Mouse (Mus musculus): ENCODE results near the gene Adgrb2.

The Adgrb2 gene

GRCm38 (mm10) chr4:130036573-130037401 is 52.1 kb downstream of the Adgrb2 start:
- DNase-seq = no peak

- DNase-seq = no peak
Measured at GRCm38 (mm10) chr4:130039351-130039750, 54.7 kb downstream of the Adgrb2 start.

GRCm38 (mm10) chr4:130041076-130041475 is 56.4 kb downstream of the Adgrb2 start:
- no peak for DNase-seq

GRCm38 (mm10) chr4:130044211-130044610 is 59.5 kb downstream of the Adgrb2 start:
- DNase-seq = peak; percentile 8

- peak; percentile 83 for DNase-seq
Measured at GRCm38 (mm10) chr4:130045609-130046008, 60.9 kb downstream of the Adgrb2 start.

- DNase-seq = no peak
Measured at GRCm38 (mm10) chr4:130047331-130048202, 62.9 kb downstream of the Adgrb2 start, which contains the start of gene Col16a1. Gene Col16a1, plus strand, starts transcription at chr4:130047840.

GRCm38 (mm10) chr4:130048203-130048479 is 63.5 kb downstream of the Adgrb2 start:
- no peak for DNase-seq

- no peak for DNase-seq
Measured at GRCm38 (mm10) chr4:130050056-130050824, 65.6 kb downstream of the Adgrb2 start.

DNA sequence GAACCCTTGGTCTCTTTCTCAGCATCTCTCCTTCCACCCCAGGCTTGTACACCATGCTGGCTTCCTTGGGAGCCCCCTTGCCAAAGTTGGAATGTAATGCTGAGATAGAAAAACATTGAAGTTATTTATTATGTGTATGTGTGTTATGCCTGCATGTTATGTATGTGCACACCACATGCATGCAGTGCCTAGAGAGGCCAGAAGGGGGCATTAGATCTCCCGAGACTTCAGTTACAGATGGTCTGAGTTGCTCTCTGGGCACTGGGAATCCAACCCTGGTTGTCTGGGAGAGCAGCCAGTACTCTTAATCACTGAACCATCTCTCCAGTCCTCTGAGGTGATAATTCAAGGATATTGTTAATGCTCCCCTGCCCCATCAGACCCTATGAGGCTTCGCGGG is 67.6 kb downstream of the Adgrb2 start:
- DNase-seq = no peak

- no peak for DNase-seq
Measured at GRCm38 (mm10) chr4:130053111-130053510, 68.4 kb downstream of the Adgrb2 start.

DNA sequence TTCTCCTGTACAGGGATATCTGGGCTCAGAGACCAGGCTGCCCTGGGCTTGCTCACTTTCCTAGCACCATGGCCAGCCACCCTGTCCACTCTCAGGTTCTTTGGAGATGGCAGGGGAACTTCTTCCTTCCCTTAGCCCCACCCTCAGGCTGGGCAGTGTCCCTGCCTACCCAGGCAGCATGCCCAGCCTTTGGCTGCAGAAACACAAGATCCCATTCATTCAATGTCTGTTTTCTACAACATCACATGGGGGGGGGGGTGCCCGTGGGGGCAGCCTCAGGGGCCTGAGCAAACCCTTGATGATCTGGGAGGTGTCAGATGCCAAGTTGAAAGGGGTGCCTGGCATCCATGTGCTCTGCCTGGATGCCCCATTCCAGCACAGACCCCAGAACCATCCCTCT is 70.1 kb downstream of the Adgrb2 start:
- no peak for DNase-seq

GRCm38 (mm10) chr4:130055160-130056010 is 70.7 kb downstream of the Adgrb2 start:
- DNase-seq = no peak

DNA sequence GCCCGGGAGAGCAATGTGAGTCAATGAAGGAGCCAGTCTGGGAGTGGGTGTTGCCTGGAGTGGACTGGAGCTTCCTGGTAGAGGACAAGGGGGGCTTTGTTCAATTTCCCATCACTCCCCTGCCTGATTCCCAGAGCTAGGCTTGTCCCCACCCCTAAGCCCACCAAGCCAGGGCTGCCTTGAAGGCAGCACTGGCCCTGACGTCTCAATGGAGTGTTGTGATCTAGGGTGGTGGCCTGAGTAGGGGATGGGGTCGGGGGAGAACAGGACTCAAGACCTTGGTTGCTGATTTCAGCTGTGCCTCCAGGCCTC is 71.3 kb downstream of the Adgrb2 start:
- DNase-seq = no peak

DNA sequence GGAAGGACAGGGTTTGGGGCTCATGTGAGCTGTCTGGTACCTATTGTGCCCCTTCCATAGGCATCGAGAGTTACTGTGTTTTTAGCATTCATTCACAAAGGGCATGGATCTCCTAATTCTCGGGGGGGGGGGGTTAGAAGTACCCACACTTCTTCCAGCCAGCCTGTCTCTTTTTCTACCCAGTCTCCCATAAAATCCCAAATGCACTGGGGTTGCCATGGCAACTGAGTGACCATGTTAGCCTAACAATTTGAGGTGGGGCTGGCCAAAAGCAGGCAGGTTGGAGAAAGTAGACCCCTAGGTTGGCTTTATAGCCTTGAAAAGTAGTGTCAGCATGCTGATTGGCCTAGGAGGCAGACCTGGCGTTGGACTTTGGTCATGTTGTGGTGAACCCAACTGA is 71.8 kb downstream of the Adgrb2 start:
- no peak for DNase-seq

DNA sequence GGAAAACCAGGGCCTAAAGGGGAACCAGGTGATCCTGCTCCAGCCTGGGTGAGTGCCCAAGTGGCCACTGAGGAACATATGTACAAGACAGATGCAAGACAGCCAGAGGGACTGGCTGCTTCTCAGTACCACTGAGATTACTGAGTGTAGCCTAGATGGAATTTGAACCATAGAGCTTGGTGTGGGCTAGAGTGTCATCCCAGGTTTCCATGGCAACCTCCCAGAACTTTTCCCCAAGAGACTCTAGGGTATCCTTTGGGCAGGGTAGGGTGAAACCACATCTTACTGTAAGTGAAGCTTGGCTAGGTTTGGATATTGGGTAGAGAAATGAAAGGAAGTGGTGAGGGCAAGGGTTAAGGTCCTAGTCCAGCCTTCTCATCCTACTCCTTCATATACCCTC is 76.3 kb downstream of the Adgrb2 start:
- no peak for DNase-seq

DNA sequence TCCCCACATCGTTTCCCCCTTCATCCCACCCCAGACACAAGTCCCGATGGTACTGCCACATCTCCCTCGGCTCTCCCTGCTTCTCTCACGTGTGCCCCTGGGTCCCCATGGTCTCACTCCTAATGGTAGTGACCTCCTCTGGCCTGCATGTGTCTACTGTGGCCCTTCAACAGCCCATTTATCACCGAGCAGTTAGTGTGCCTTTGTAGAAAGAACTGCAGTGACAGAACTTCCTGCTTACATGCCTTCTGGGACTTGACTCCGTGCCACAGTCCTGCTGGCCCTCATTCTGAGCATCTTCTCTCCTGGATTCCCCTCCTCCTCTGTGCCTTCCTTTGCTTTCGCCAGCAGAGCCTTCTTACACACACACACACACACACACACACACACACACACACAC is 78.5 kb downstream of the Adgrb2 start:
- no peak for DNase-seq

- peak; percentile 34 for DNase-seq
Measured at GRCm38 (mm10) chr4:130066816-130067215, 82.1 kb downstream of the Adgrb2 start.

DNA sequence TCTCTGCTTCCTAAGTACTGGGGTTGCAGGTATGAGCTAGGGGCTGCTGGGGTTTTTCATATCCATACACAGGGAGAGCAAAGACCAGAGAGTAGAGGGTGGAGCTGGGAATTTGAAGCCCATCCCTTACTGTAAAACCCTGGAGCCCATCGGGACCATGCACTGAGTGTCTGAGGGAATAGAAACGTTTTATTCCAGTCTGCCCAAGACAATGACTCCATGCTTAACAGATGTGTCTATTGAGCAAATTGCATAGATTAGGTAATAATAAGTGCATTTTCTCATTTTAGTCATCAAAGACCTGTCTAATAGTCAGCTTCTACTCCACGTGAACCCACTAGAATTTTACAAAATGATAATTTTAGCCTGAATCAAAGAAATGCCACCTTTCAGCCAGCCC is 85.9 kb downstream of the Adgrb2 start:
- DNase-seq = no peak

DNA sequence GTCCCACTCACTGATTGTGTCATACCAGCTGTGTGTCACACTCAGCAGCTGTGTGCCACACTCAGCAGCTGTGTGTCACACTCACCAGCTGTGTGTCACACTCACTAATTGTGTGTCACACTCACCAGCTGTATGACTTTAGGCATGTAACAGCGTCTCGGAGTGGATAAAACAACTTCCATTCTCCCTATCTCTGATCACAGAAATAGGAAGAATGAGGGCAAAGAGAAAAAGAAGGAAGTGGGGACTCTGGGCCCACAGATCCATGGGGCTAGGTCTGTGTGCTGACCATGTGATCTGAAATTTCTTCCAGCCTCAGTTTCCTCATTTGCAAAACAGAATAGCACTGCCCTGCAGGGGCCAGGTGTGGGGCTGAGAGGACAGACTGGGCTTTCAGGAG is 87.1 kb downstream of the Adgrb2 start:
- no peak for DNase-seq

Measured in thymus, postnatal 25 days (tissue).